Mouse (Mus musculus): ENCODE measurements at regions not wholly inside any gene's neighbourhood (a gene's known extent, or its start where the extent isn't known, plus 50 kb on each side); places are given as distances from the start of the nearest gene placed in this dataset.

DNA sequence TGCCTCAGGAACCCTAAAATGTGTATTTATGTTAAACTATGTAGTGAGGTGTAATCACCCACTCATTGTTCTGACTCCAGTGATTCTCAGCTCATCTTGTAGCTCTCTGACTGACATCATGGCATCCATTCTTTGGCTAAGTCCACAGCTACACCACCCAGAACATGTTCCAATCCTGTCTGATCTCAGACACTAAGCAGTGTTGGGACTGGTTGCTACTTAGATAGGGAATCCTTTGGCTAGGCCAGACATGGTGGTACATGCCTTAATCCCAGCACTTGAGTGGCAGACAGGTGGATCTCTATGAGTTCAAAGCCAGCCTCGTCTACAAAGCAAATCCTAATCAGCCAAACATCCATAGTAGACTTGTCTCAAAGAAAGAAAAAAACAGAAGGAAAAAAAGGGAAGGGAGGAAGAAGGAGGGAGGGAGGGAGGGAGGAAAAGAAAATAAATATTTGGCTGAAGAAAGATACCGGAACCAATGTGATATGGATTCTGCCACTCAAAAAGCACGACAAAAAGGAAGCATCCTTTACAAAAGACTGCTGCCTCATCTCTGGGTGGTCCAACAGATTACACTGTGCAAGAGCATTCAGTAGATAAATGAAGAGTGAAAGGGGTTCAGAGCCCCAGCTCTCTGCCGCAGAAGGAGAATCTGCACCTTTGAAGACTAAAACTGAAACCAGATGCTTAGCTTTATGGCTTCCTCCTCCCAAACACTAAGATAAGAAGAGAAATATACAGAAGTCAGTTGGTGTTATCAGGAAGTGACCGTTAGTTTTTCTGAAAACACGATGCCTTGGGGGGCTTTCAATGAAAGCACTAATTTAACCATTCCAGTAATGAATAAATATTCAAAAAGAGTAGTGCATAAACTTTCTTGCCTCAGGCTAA, 51.5 kb upstream of the Med13 start:
- peak; percentile 51 for DNase-seq (ENCODE audit: low read depth)

DNA sequence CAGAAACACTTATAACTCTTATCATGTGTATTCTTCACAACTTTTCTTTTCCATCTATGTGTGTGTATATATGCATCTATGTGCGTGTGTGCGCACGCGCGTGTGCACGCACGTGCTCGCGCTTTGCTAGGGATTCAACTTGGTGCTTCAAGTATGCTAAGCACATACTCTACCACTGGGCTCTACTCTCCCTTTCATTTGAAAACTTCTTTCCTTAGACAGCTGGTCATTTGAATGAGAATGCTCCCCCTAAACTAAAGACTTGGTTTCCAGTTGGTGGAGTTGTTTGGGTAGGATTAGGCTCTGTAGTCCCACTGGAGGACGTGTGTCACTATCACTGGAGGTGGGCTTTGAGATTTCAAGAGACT, 52.2 kb upstream of the Med13 start:
- DNase-seq (ENCODE audit: low read depth): no peak

DNA sequence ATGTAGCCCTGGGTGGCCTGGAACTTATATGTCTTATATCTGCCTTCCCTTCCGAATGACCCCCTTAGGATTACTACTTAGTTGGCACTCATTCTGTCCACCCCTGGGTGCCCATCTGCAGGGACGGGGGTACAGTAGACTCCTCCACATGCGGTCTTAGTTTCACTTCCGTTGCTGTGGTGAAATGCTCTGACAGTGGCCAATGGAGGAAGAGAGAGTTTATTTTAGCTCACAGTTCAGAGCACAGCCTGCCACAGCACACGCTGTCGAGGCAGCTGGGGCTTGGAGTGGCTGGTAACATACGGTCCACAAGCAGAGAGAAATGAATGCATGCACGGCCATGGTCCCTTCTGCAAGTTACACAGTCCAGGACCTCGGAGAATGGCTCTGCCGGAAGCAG, 53.1 kb upstream of the Med13 start:
- DNase-seq (ENCODE audit: low read depth): no peak

DNA sequence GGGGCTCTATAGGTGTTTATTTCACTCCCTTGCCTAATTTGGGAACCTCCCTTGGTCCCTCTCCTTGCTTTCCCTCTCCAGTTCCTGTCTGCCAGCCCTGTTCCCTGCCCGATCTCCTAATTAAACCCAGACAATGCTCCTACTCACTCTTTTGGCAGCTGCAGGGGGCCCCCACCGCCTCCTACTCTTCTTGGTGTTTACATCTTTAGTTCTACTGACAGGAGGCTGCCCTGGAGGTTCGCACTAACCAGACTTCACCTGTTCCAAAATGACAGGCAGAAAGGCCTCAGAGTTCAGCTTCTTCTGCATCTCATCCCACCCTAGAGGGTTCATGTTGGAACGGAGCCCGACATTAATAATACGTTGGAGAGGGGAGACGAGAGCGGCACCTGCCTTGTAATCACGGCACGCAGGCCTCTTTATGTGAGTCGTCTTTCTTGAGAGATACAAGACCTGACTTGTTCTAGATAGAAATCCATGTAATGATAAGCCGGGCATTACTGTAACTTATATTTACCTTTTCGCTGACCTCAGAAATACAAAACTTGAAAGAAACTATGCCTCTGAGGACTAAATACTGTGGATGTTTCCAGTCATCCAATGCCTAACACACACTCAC, 55.5 kb upstream of the Med13 start:
- no peak for DNase-seq (ENCODE audit: low read depth)

DNA sequence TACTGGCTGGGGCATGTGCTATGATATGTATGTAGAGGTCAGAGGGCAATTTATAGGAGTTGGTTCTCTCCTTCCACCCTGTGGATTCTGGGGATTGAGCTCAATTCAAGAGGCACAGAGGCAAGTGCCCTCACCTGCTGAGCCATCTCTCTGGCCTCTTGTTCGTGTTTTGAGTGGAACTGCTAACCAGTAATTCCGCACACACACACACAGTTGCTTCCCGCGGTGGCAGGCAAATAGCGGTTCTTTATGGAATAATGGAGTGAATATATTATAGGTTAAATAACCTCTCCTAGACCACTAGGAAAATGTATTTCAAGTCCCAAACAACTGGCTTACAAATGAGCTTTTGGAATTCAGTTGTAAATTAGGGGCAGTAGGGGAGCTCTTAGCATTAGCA, 59.1 kb upstream of the Med13 start:
- DNase-seq (ENCODE audit: low read depth): no peak

DNA sequence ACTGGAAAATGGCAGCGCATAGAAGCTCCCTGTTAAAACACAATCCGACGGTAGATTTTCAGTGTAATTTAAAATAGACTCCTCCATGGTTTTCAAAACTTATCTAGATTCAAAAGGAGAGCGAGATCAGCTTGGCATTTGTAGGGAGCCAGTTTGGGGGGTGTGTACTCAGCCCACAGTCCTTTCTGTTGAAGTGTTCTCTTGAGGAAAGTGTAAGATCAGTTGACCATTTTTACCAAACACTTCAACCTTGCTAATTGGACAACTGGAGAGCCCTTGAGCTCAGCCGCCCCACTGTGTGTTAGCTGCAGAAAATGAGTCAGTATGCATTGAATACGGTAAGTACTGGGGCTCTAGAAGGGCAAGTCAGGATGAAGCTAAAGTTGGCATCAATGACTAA, 59.8 kb upstream of the Med13 start:
- DNase-seq (ENCODE audit: low read depth): no peak

DNA sequence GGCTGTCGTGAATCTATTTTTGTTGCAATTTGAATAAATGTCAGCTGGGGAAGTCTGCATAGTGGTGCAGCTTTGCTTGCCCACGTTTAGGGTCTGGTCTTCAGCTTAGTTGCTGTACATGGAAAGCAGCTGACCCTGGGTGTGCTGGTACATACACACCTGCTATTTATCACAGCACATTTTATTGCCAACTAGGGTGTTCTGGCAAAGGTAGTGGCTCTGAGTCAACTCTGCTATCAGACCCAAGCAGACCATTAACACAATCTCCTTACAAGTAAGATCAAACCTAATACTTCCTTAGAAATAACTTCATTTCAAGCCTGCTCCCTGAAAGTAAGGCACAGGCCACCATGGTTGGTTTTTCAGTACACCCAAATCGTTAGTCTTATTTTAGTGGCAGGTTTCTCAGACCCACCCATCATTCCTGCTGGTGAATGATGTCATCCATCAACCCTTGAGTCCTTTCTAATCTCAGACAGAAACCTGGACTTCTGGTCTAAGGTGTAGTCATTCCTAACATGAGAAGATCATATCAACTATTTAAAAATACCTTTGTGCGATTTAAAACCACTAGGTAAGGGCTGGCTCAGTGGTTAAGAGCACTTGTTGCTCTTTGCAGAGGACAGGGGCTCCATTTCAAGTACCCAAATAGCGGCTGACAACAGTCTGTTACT, 62.5 kb upstream of the Med13 start:
- no peak for DNase-seq (ENCODE audit: low read depth)

DNA sequence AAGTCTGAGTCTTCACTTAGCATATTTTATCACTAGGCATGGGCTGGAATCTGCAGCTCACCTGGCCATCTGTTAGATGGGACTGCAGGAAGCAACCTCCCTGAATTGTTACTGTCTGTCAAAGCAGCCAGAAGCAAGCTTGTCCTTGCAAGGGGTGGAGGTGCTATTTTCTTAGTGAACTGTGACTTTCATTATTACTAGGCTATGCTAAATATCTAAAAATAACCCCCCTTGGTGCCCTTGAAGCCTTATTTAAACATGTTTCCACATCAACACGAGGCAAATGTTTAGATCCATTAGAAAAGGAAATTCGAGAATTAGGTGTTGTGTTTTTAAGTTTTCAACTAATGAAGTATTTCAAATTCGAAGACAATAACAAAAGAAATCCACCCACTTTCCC, 55.5 kb upstream of the Rnft1 start:
- DNase-seq (ENCODE audit: low read depth): peak; percentile 53

DNA sequence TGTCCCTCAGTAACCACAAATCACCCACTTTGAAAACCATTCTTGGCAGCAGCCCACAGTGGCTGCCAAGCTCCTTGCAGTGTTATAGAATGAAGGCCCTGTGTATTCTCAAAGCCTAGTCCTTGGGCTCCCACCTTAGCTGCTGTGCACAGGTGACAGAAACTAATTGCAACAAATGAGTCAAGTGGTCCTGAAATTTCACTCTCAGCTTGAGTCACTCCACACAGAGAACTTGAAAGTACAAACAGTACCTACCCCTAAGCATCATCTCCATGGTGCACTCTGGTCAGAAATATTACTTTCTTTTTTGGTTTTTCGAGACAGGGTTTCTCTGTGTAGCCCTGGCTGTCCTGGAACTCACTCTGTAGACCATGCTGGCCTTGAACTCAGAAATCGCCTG, 54.2 kb upstream of the Rnft1 start:
- DNase-seq (ENCODE audit: low read depth): peak; percentile 39

DNA sequence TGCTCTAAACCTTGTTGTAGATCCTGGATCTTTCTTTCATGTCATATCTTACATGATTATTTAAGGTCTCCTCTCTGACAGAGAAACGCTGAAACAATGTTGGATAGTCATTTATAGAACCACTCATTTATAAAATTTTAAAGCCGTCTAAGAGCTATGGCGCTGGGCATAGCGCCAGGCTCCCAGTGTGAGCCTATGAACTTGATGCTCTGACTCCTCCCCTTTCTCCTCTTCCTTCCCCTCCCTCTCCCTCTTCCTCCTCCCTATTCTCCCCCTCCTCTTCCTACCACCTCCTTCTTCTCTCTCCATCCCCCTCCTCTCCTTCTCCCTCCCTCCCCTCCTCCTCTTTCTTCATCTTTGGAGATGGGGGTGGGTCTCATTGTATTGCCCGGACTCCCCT, 52.9 kb upstream of the Rnft1 start:
- no peak for DNase-seq (ENCODE audit: low read depth)

DNA sequence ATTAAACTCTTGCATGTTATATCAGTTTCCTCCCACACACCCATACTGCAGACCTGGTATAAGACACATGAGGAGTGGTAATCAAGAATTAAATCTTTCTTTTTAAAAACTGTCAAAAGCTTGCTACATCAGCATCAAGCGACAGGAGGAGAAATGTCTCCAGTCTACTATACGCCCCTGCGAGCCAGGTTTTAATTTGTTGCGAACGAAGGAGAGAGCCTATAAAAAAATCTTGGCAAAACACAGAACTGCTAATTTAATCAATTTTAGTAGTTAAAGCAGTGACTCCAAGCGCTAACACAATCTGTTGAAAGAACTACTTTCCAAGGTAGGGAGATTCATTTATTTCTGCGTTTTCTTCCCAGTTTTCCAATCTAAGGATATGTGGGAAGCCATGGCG, 50.4 kb upstream of the Rnft1 start:
- DNase-seq (ENCODE audit: low read depth): no peak

All from induced T-regulatory cell, adult 2 months (primary cell).